Mouse (Mus musculus) granulocyte monocyte progenitor cell, adult 5-6 weeks (primary cell): ENCODE data around the gene Evi2. TPM values are rescaled to one million over a fixed set of nuclear protein-coding genes. Genes with fewer than 3 reads are reported as not detected.

Experiments used
- total RNA-seq, 2 experiments: library from RNA; stranded (forward) in 1 of 2; stranded (reverse) in 1 of 2; fragments of 200-712, 200-1000 nt in 1 of 2; fragments of >200 nt in 1 of 2; fragmentation: Nextera tagmentation in 1 of 2; gene quantifications; 2 replicates each; pipeline ENCODE4 v1.2.3; 2014 to 2017

The Evi2 gene
- total RNA-seq, 2 experiments from 2014 or later = 4.0 to 20.2 TPM

Other genes starting within 250 kb of the Evi2 start
- not detected in 2 replicates for gene Gm9964, start 233.7 kb downstream of the Evi2 start, total RNA-seq (2014; fragmentation: Nextera tagmentation)
- not detected in 2 replicates for gene Gm9964, start 233.7 kb downstream of the Evi2 start, total RNA-seq (2017)
- 26.7 and 28.3 TPM in 2 replicates for gene Nf1, start 190.9 kb downstream of the Evi2 start, total RNA-seq (2014; fragmentation: Nextera tagmentation)
- 9.2 and 11.0 TPM in 2 replicates for gene Nf1, start 190.9 kb downstream of the Evi2 start, total RNA-seq (2017)
- gene Omg, start 26.5 kb downstream of the Evi2 start, total RNA-seq (2014; fragmentation: Nextera tagmentation) = 0.86 TPM in 1 of 2 replicates, not detected in the other
- gene Omg, start 26.5 kb downstream of the Evi2 start, total RNA-seq (2017) = 0.04 TPM in 1 of 2 replicates, not detected in the other
- gene Evi2b, start 6.8 kb downstream of the Evi2 start, total RNA-seq (2014; fragmentation: Nextera tagmentation) = 242 and 361 TPM in 2 replicates
- gene Evi2b, start 6.8 kb downstream of the Evi2 start, total RNA-seq (2017) = 80.1 and 82.3 TPM in 2 replicates
- gene Evi2a, start within 50 bp of the Evi2 start, total RNA-seq (2014; fragmentation: Nextera tagmentation) = 6.7 and 10.8 TPM in 2 replicates
- 20.1 and 26.7 TPM in 2 replicates for gene Evi2a, start within 50 bp of the Evi2 start, total RNA-seq (2017)
- 1.9 and 2.6 TPM in 2 replicates for gene Rab11fip4, start 60.6 kb upstream of the Evi2 start, total RNA-seq (2014; fragmentation: Nextera tagmentation)
- gene Rab11fip4, start 60.6 kb upstream of the Evi2 start, total RNA-seq (2017) = 1.9 and 4.7 TPM in 2 replicates